Mouse (Mus musculus) MEL (cell line): ENCODE results near the gene Pafah2. TPM values are rescaled to one million over a fixed set of nuclear protein-coding genes. Genes with fewer than 3 reads are reported as not detected.

Experiments
- DNase-seq: peaks from one replicate; pipeline ENCODE4 v3.0.0; 2011; ENCODE audit warnings: low read depth, low spot score
- H3K27ac ChIP-seq: 2 replicates; pipeline ENCODE4 v1.5.1; 2012; ENCODE audit warnings: low read depth, mild to moderate bottlenecking, control low read depth, low read length, moderate library complexity; ENCODE audit not compliant: control insufficient read depth
- H3K27me3 ChIP-seq, 2 experiments: fragments of 150-350 bp in 1 of 2; sonication (generic) in 1 of 2; 2 replicates each; pipeline ENCODE4 v1.6.1; 2012; ENCODE audit warnings: low read length in 2 of 2, mild to moderate bottlenecking in 2 of 2, improper control_type of control experiment in 1 of 2, moderate library complexity in 1 of 2; ENCODE audit not compliant: insufficient read depth in 2 of 2, control insufficient read depth in 1 of 2
- H3K36me3 ChIP-seq, 2 experiments: 2 replicates each; pipeline ENCODE4 v1.6.1; 2012 to 2014; ENCODE audit warnings: low read length in 2 of 2, improper control_type of control experiment in 1 of 2, inconsistent platforms in 1 of 2, mild to moderate bottlenecking in 1 of 2; ENCODE audit not compliant: insufficient read depth in 2 of 2, control insufficient read depth in 1 of 2
- H3K4me1 ChIP-seq, 2 experiments: fragments of 150-350 bp in 1 of 2; sonication (generic) in 1 of 2; 2 replicates each; pipeline ENCODE4 v1.6.1; 2012; ENCODE audit warnings: low read length in 2 of 2, improper control_type of control experiment in 1 of 2, mild to moderate bottlenecking in 1 of 2; ENCODE audit not compliant: insufficient read depth in 2 of 2, control insufficient read depth in 1 of 2
- H3K4me3 ChIP-seq, 2 experiments: fragments of 150-350 bp in 1 of 2; sonication (generic) in 1 of 2; 2 replicates each; pipeline ENCODE4 v1.5.1; 2012; ENCODE audit warnings: low read depth in 2 of 2, low read length in 2 of 2, mild to moderate bottlenecking in 2 of 2, moderate library complexity in 2 of 2, control low read depth in 1 of 2, improper control_type of control experiment in 1 of 2; ENCODE audit not compliant: control insufficient read depth in 1 of 2, insufficient read depth in 1 of 2
- H3K79me2 ChIP-seq: 2 replicates; pipeline ENCODE4 v1.6.1; 2012; ENCODE audit warnings: mild to moderate bottlenecking, low read length, moderate library complexity; ENCODE audit not compliant: control insufficient read depth, poor library complexity, insufficient read depth
- H3K9ac ChIP-seq: 2 replicates; pipeline ENCODE4 v1.6.1; 2012; ENCODE audit warnings: low read depth, mild to moderate bottlenecking, control low read depth, low read length, moderate library complexity; ENCODE audit not compliant: control insufficient read depth, poor library complexity, severe bottlenecking
- H3K9me3 ChIP-seq: fragments of 150-350 bp; sonication (generic); replicated peaks from 2 replicates; pipeline ENCODE4 v1.6.1; 2012; ENCODE audit warnings: mild to moderate bottlenecking, low read length, improper control_type of control experiment, moderate library complexity; ENCODE audit not compliant: insufficient read depth
- BHLHE40 ChIP-seq: IDR thresholded peaks from 2 replicates; pipeline ENCODE4 v1.6.1; 2012; ENCODE audit warnings: low read depth, mild to moderate bottlenecking, inconsistent platforms, low read length, improper control_type of control experiment, borderline replicate concordance
- CHD1 ChIP-seq: IDR thresholded peaks from 2 replicates; pipeline ENCODE4 v1.6.1; 2012; ENCODE audit warnings: low read depth, mild to moderate bottlenecking, inconsistent platforms, low read length, improper control_type of control experiment
- ELF1 ChIP-seq: IDR thresholded peaks from 2 replicates; pipeline ENCODE4 v1.6.1; 2014; ENCODE audit warnings: low read depth, mild to moderate bottlenecking, inconsistent platforms, low read length, improper control_type of control experiment, moderate library complexity
- ETS1 ChIP-seq: IDR thresholded peaks from 2 replicates; pipeline ENCODE4 v1.6.1; 2012; ENCODE audit warnings: low read depth, mild to moderate bottlenecking, inconsistent platforms, low read length, improper control_type of control experiment, moderate library complexity
- GATA1 ChIP-seq: IDR thresholded peaks from 2 replicates; pipeline ENCODE4 v1.6.1; 2011; ENCODE audit warnings: low read depth, low read length, improper control_type of control experiment
- JUND ChIP-seq: IDR thresholded peaks from 2 replicates; pipeline ENCODE4 v1.6.1; 2011; ENCODE audit warnings: low read depth, mild to moderate bottlenecking, improper control_type of control experiment, low read length
- KAT2A ChIP-seq: conservative IDR thresholded peaks from 2 replicates; pipeline ENCODE4 v1.6.1; 2012; ENCODE audit warnings: low read depth, low read length, improper control_type of control experiment, inconsistent platforms
- MAX ChIP-seq: IDR thresholded peaks from 2 replicates; pipeline ENCODE4 v1.6.1; 2011; ENCODE audit warnings: low read length, improper control_type of control experiment
- MAZ ChIP-seq: IDR thresholded peaks from 2 replicates; pipeline ENCODE4 v1.6.1; 2012; ENCODE audit warnings: low read depth, mild to moderate bottlenecking, inconsistent platforms, low read length, improper control_type of control experiment
- MYC ChIP-seq: IDR thresholded peaks from 2 replicates; pipeline ENCODE4 v1.6.1; 2011; ENCODE audit warnings: low read depth, mild to moderate bottlenecking, low read length, improper control_type of control experiment, moderate library complexity
- NRF1 ChIP-seq: IDR thresholded peaks from 2 replicates; pipeline ENCODE4 v1.6.1; 2014; ENCODE audit warnings: low read depth, mild to moderate bottlenecking, inconsistent platforms, low read length, improper control_type of control experiment, moderate library complexity; ENCODE audit not compliant: poor library complexity, insufficient read depth, severe bottlenecking
- POLR2A ChIP-seq, 2 experiments: IDR thresholded peaks; 2 replicates each; pipeline ENCODE4 v1.6.1; 2011 to 2012; ENCODE audit warnings: low read length in 2 of 2, mild to moderate bottlenecking in 2 of 2, control low read depth in 1 of 2, improper control_type of control experiment in 1 of 2, low read depth in 1 of 2, moderate library complexity in 1 of 2; ENCODE audit not compliant: control insufficient read depth in 1 of 2, insufficient read depth in 1 of 2, poor library complexity in 1 of 2
- POLR2AphosphoS2 ChIP-seq: IDR thresholded peaks from 2 replicates; pipeline ENCODE4 v1.6.1; 2011; ENCODE audit warnings: low read length, improper control_type of control experiment
- POLR2AphosphoS5 ChIP-seq: IDR thresholded peaks from 2 replicates; pipeline ENCODE4 v1.6.1; 2012; ENCODE audit warnings: low read depth, borderline replicate concordance, mild to moderate bottlenecking, inconsistent platforms, low read length, moderate library complexity, mixed read lengths
- RAD21 ChIP-seq: IDR thresholded peaks from 2 replicates; pipeline ENCODE4 v1.6.1; 2011; ENCODE audit warnings: mild to moderate bottlenecking, low read depth, low read length, improper control_type of control experiment
- TAL1 ChIP-seq: IDR thresholded peaks from 2 replicates; pipeline ENCODE4 v1.6.1; 2012; ENCODE audit warnings: mild to moderate bottlenecking, inconsistent platforms, low read length, moderate library complexity, mixed read lengths
- TBP ChIP-seq: IDR thresholded peaks from 2 replicates; pipeline ENCODE4 v1.8.0; 2011; ENCODE audit warnings: low read depth, low read length, improper control_type of control experiment
- TCF12 ChIP-seq: IDR thresholded peaks from 2 replicates; pipeline ENCODE4 v1.6.1; 2014; ENCODE audit warnings: low read depth, mild to moderate bottlenecking, inconsistent platforms, low read length, improper control_type of control experiment, moderate library complexity
- UBTF ChIP-seq: IDR thresholded peaks from 2 replicates; pipeline ENCODE4 v1.6.1; 2012; ENCODE audit warnings: low read depth, mild to moderate bottlenecking, inconsistent platforms, low read length, improper control_type of control experiment, moderate library complexity, borderline replicate concordance; ENCODE audit not compliant: insufficient read depth
- USF1 ChIP-seq: IDR thresholded peaks from 2 replicates; pipeline ENCODE4 v1.6.1; 2014; ENCODE audit warnings: low read depth, mild to moderate bottlenecking, inconsistent platforms, low read length, improper control_type of control experiment, moderate library complexity
- USF2 ChIP-seq, 2 experiments: IDR thresholded peaks; 2 replicates each; pipeline ENCODE4 v1.6.1; 2011 to 2012; ENCODE audit warnings: improper control_type of control experiment in 2 of 2, low read length in 2 of 2, borderline replicate concordance in 1 of 2, inconsistent platforms in 1 of 2, low read depth in 1 of 2, mild to moderate bottlenecking in 1 of 2; ENCODE audit not compliant: insufficient read depth in 1 of 2
- ZKSCAN1 ChIP-seq: IDR thresholded peaks from 2 replicates; pipeline ENCODE4 v1.6.1; 2012; ENCODE audit warnings: low read depth, mild to moderate bottlenecking, inconsistent platforms, low read length, improper control_type of control experiment, moderate library complexity
- ZNF384 ChIP-seq: IDR thresholded peaks from 2 replicates; pipeline ENCODE4 v1.6.1; 2012; ENCODE audit warnings: low read depth, mild to moderate bottlenecking, inconsistent platforms, low read length, improper control_type of control experiment
- polyA plus RNA-seq, 2 experiments: library from polyadenylated mRNA; stranded (reverse) in 1 of 2; unstranded in 1 of 2; fragments of >175 nt in 1 of 2; fragments of >200 nt in 1 of 2; gene quantifications; 2 replicates each; pipeline versions ENCODE4 v1.2.1 to v1.2.4; 2012; ENCODE audit warnings: low replicate concordance in 2 of 2, low read depth in 1 of 2; ENCODE audit not compliant: insufficient read length in 2 of 2, insufficient read depth in 1 of 2, missing spikeins in 1 of 2
- total RNA-seq: library from RNA; depleted of rRNA; stranded (reverse); fragments of 300-350 nt; gene quantifications from 2 replicates; pipeline ENCODE4 v1.2.3, GENCODE M21; 2012

Gene Pafah2
- total and polyA plus RNA-seq, 3 experiments = 6.0 to 10.6 TPM; not detected in 1

DNA sequence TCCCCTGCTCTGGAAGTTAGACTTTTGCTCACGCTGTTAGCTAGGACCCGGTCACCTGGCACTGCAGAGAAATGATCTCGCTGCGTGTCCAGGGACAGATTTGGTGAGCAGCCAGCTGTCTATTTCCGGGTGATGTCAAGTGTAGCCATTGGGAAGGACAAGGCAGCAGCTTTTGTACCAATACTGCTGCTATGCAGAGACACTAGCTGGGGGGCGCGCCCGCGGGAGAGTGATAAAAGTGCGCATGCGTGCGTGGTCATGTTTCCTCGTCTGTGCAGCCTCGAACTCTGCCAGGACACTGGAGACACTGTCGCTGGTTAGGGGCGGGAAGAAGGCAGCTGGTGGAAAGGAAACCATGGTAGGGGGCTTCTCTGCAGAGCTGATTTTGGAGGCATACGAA is 20.1 kb downstream of the Pafah2 start:
- no peak for TF ChIP-seq GATA1
- no peak for TF ChIP-seq TBP
- TF ChIP-seq TAL1 = no peak
- no peak for TF ChIP-seq ELF1
- TF ChIP-seq POLR2AphosphoS2 = no peak
- TF ChIP-seq MAX = no peak
- TF ChIP-seq ZNF384 = no peak
- no peak for TF ChIP-seq POLR2A (IDR thresholded peaks at IDR 0.05; ENCODE audit: control insufficient read depth in 1 of 2, insufficient read depth in 1 of 2, low read depth in 1 of 2, low read length in 2 of 2, poor library complexity in 1 of 2)
- no peak for TF ChIP-seq KAT2A
- no peak for TF ChIP-seq TCF12
- TF ChIP-seq MAZ = no peak
- TF ChIP-seq RAD21 = no peak
- TF ChIP-seq USF2 (IDR thresholded peaks at IDR 0.05; ENCODE audit: borderline replicate concordance in 1 of 2, insufficient read depth in 1 of 2, low read depth in 1 of 2, low read length in 2 of 2) = no peak
- no peak for TF ChIP-seq POLR2AphosphoS5
- TF ChIP-seq ETS1 = no peak
- TF ChIP-seq MYC = no peak
- TF ChIP-seq NRF1 = no peak
- TF ChIP-seq CHD1 = no peak
- TF ChIP-seq, all 39 proteins: peak for 0
- DNase-seq = no peak

DNA sequence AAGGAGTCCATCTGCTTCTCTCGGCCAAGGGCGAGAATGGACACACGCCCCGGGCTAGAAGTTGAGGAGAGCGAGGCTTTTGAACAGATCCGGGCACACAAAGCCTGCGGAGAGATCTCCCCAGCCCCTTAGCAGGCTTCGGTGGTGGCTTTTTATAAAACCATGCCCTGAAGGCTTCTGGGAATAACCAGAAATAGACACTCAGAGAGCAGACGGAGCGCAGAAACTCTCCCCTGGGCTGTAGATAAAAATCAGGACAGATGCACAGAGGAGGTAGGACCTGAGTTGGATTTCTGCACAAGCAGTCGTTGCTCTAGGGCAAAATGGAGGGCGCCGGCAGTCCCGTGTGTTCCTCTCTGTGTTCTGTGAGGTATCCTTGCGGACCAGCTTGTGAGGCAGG is 20.5 kb downstream of the Pafah2 start:
- Histone ChIP-seq H3K27me3 (no peaks in the 10 kb centered on the region), H3K36me3 (no peaks in the 10 kb centered on the region)
- TF ChIP-seq MYC = no peak
- no peak for TF ChIP-seq ETS1
- no peak for TF ChIP-seq USF1
- no peak for TF ChIP-seq MAZ
- no peak for TF ChIP-seq ZKSCAN1
- TF ChIP-seq TAL1 = no peak
- TF ChIP-seq BHLHE40 = no peak
- no peak for TF ChIP-seq UBTF
- no peak for TF ChIP-seq JUND
- no peak for TF ChIP-seq POLR2A (IDR thresholded peaks at IDR 0.05; ENCODE audit: control insufficient read depth in 1 of 2, insufficient read depth in 1 of 2, low read depth in 1 of 2, low read length in 2 of 2, poor library complexity in 1 of 2)
- no peak for TF ChIP-seq TCF12
- TF ChIP-seq ZNF384 = no peak
- no peak for TF ChIP-seq RAD21
- TF ChIP-seq CHD1 = no peak
- TF ChIP-seq KAT2A = no peak
- no peak for TF ChIP-seq TBP
- no peak for TF ChIP-seq POLR2AphosphoS5
- TF ChIP-seq, all 39 proteins: peak for 0
- Histone ChIP-seq H3K9me3 (no peaks in the 10 kb centered on the region), H3K79me2 (no peaks in the 10 kb centered on the region), H3K4me3 (no peak overlapping the region), H3K4me1 (no peaks in the 10 kb centered on the region), H3K27ac (no peak overlapping the region), H3K9ac (no peak overlapping the region)
- no peak for DNase-seq

More for the DNA sequence above, 20.1 kb downstream of the Pafah2 start:
- Histone ChIP-seq H3K27ac (no peak overlapping the region), H3K36me3 (no peaks in the 10 kb centered on the region), H3K27me3 (no peaks in the 10 kb centered on the region), H3K79me2 (no peaks in the 10 kb centered on the region), H3K4me1 (no peaks in the 10 kb centered on the region), H3K4me3 (no peak overlapping the region), H3K9me3 (no peaks in the 10 kb centered on the region), H3K9ac (no peak overlapping the region)
